Mouse (Mus musculus) Patski (cell line): ENCODE measurements around the gene Ints11. TPM values are rescaled to one million over a fixed set of nuclear protein-coding genes. Genes with fewer than 3 reads are reported as not detected.

Experiments
- ATAC-seq: fragments of 100-300 bp; one replicate; pipeline ENCODE4 v1.8.0; 2021
- CTCF ChIA-PET: fragments of 350-600 bp; sonication (Branson Sonifier 250); formaldehyde crosslinking; loops from one replicate; lab custom pipeline; 2022; ENCODE audit warnings: inconsistent platforms; lab: Charles Lee
- POLR2A ChIA-PET: fragments of 350-600 bp; sonication (Branson Sonifier 250); formaldehyde crosslinking; loops from one replicate; lab custom pipeline; 2022; ENCODE audit warnings: antibody characterized with exemption, inconsistent platforms; lab: Charles Lee
- DNase-seq: peaks from one replicate; pipeline ENCODE4 v3.0.0-alpha.2; 2011; ENCODE audit warnings: low read depth, low spot score
- H3K27me3 ChIP-seq: fragments of 371-371 bp; one replicate; pipeline ENCODE4 v1.5.1; 2021
- CTCF ChIP-seq: fragments of 100-300 bp; IDR thresholded peaks from one replicate; pipeline ENCODE4 v1.5.1; 2021
- in situ Hi-C: fragments of 300-500 bp; cut with MboI; formaldehyde crosslinking; loops from 3 replicates; pipeline ENCODE4 v1.11.1; 2018; ENCODE audit warnings: low pct_unique_long_range_greater_than_20kb, mixed read lengths
- polyA plus RNA-seq: library from polyadenylated mRNA; unstranded; gene quantifications from one replicate; pipeline ENCODE4 v1.2.3, GENCODE M21; 2021

Gene Ints11
- polyA plus RNA-seq, 1 experiment from 2014 or later: 37.6 TPM

GRCm38 (mm10) chr4:155891011-155891471 is 21.7 kb downstream of the Ints11 start:
- ChIA-PET POLR2A (no interaction called here), CTCF (no interaction called here)
- ATAC-seq (no peak), DNase-seq (no peak)
- in situ Hi-C loops: loop anchor here (5.0 kb wide), 1 partner anchor 59 kb away; the partner anchor contains the start of gene Aurkaip1
- no peaks in the 10 kb centered on the region for H3K27me3 ChIP-seq
- TF ChIP-seq CTCF: no peak

GRCm38 (mm10) chr4:155891551-155892001 is 22.2 kb downstream of the Ints11 start, which contains the start of the genes Pusl1 and Acap3:
Gene Pusl1, minus strand, starts transcription at chr4:155891781.
Gene Acap3, plus strand, starts transcription at chr4:155891822.
- no peak for TF ChIP-seq CTCF
- DNase-seq: no peak
- ATAC-seq: peak; percentile 59
- ChIA-PET POLR2A (no interaction called here), CTCF (no interaction called here)
- in situ Hi-C loops: loop anchor here (5.0 kb wide), 1 partner anchor 59 kb away; the partner anchor contains the start of gene Aurkaip1
- H3K27me3 ChIP-seq: no peaks in the 10 kb centered on the region

- POLR2A ChIA-PET: no interaction called here
- ATAC-seq (peak; percentile 78), DNase-seq (no peak)
- in situ Hi-C loops: loop anchor here (5.0 kb wide), 1 partner anchor 60 kb away; the partner anchor contains the start of gene Aurkaip1
- no peak for TF ChIP-seq CTCF
- CTCF ChIA-PET: no interaction called here
- H3K27me3 ChIP-seq: no peaks in the 10 kb centered on the region
Measured at GRCm38 (mm10) chr4:155892017-155892416, 22.7 kb downstream of the Ints11 start.

GRCm38 (mm10) chr4:155892438-155893211 is 23.3 kb downstream of the Ints11 start:
- CTCF ChIA-PET: no interaction called here
- DNase-seq: no peak
- POLR2A ChIA-PET: no interaction called here
- no peaks in the 10 kb centered on the region for H3K27me3 ChIP-seq
- ATAC-seq: peak; percentile 9
- in situ Hi-C loops: loop anchor here (5.0 kb wide), 1 partner anchor 60 kb away; the partner anchor contains the start of gene Aurkaip1
- no peak for TF ChIP-seq CTCF

- no peak for TF ChIP-seq CTCF
- no peaks in the 10 kb centered on the region for H3K27me3 ChIP-seq
- POLR2A ChIA-PET: no interaction called here
- ATAC-seq: no peak
- in situ Hi-C loops: loop anchor here (5.0 kb wide), 1 partner anchor 61 kb away; the partner anchor contains the start of gene Aurkaip1
- DNase-seq: no peak
- CTCF ChIA-PET: no interaction called here
Measured at GRCm38 (mm10) chr4:155893212-155893690, 23.9 kb downstream of the Ints11 start.

- in situ Hi-C loops: loop anchor here (5.0 kb wide), 1 partner anchor 62 kb away; the partner anchor contains the start of gene Aurkaip1
- POLR2A ChIA-PET: interaction anchor here (1.6 kb wide), 1 partner anchor 49 kb away, joined by 6 read pairs; the partner anchor contains the start of gene Ube2j2
- DNase-seq (no peak), ATAC-seq (no peak)
- TF ChIP-seq CTCF: no peak
- CTCF ChIA-PET: interaction anchor here (2.1 kb wide), 1 partner anchor 28 kb away, joined by 7 read pairs; no protein-coding TSS in a partner anchor
- no peaks in the 10 kb centered on the region for H3K27me3 ChIP-seq
Measured at GRCm38 (mm10) chr4:155894311-155894881, 25.1 kb downstream of the Ints11 start.

GRCm38 (mm10) chr4:155895216-155895615 is 25.9 kb downstream of the Ints11 start:
- TF ChIP-seq CTCF: no peak
- H3K27me3 ChIP-seq: no peaks in the 10 kb centered on the region
- no peak for DNase-seq
- ChIA-PET CTCF (interaction anchor here (1.8 to 2.1 kb wide), 2 partner anchors 10 to 29 kb away, joined by 4 to 7 read pairs; no protein-coding TSS in a partner anchor), POLR2A (interaction anchor here (0.7 to 1.6 kb wide), 2 partner anchors 46 to 48 kb away, joined by 3 to 6 read pairs; partner anchors contain the start of gene Ube2j2)
- ATAC-seq: no peak
- in situ Hi-C loops: no loop called here

GRCm38 (mm10) chr4:155895826-155896225 is 26.5 kb downstream of the Ints11 start:
- ChIA-PET CTCF (interaction anchor here (1.8 to 2.1 kb wide), 2 partner anchors 11 to 29 kb away, joined by 4 to 7 read pairs; no protein-coding TSS in a partner anchor), POLR2A (interaction anchor here (0.5 to 0.7 kb wide), 2 partner anchors 46 to 339 kb away, joined by 3 read pairs; no protein-coding TSS in a partner anchor)
- TF ChIP-seq CTCF: no peak
- no peak for ATAC-seq
- DNase-seq: no peak
- H3K27me3 ChIP-seq: no peaks in the 10 kb centered on the region
- in situ Hi-C loops: no loop called here

- no peak for ATAC-seq
- DNase-seq: no peak
- ChIA-PET POLR2A (no interaction called here), CTCF (interaction anchor here (1.8 kb wide), 1 partner anchor 12 kb away, joined by 4 read pairs; no protein-coding TSS in a partner anchor)
- in situ Hi-C loops: no loop called here
- H3K27me3 ChIP-seq: no peaks in the 10 kb centered on the region
- TF ChIP-seq CTCF: no peak
Measured at GRCm38 (mm10) chr4:155896461-155896860, 27.1 kb downstream of the Ints11 start.

GRCm38 (mm10) chr4:155898318-155898717 is 29.0 kb downstream of the Ints11 start:
- DNase-seq (no peak), ATAC-seq (no peak)
- POLR2A ChIA-PET: no interaction called here

More at GRCm38 (mm10) chr4:155898318-155898717, 29.0 kb downstream of the Ints11 start:
- in situ Hi-C loops: no loop called here
- no peak for TF ChIP-seq CTCF
- no peaks in the 10 kb centered on the region for H3K27me3 ChIP-seq
- CTCF ChIA-PET: no interaction called here
